In genomic region chr14:54897445-54897844, GRCm38 (mm10) we compare ENCODE assay signal across 19 mouse cellular contexts. TPM values are rescaled to one million over a fixed set of nuclear protein-coding genes. Genes with fewer than 3 reads are reported as not detected.
DNase-seq lines count a peak whose midpoint lies in the region; ATAC-seq lines count a peak whose summit lies in the region.
"Had no signal": no experiment of that assay in that cellular context is flagged by ENCODE, and none has a peak within 500 bp of the region (broad histone marks: within the 10 kb centered on the region; RNA-seq: fewer than 3 reads in every experiment).

No protein-coding gene starts in this region.

- no peak for DNase-seq in heart, adult 8-10 months (ENCODE audit: low spot score)
- DNase-seq in kidney, postnatal 4 days = peak; percentile 46 to 69
- no peak for DNase-seq in kidney, postnatal 25 days
- no peak for DNase-seq in embryonic facial prominence, embryonic 10.5 days (ENCODE audit: low spot score)
- DNase-seq in thymus, adult 18-20 months = no peak
- DNase-seq: cerebellum, postnatal 10 days; gastrocnemius, postnatal 25 days; liver; lung, adult 18-20 months; lung, postnatal 36 days; retina, postnatal 1 day; thymus, postnatal 4 days had no signal

- no peak overlapping the region for H3K4me2 ChIP-seq in heart, embryonic 15.5 days
- no peak overlapping the region for H3K4me2 ChIP-seq in limb, embryonic 15.5 days
- H3K4me2 ChIP-seq: midbrain, embryonic 13.5 days had no signal

- no peak overlapping the region for H3K4me3 ChIP-seq in heart, embryonic 15.5 days
- peak overlapping the region; percentile 9; the same call in 1 of the 2 replicates for H3K4me3 ChIP-seq in embryonic facial prominence, embryonic 10.5 days
- no peak overlapping the region for H3K4me3 ChIP-seq in limb, embryonic 15.5 days
- H3K4me3 ChIP-seq: midbrain, embryonic 13.5 days had no signal

- H3K27me3 ChIP-seq in heart, embryonic 15.5 days = no peaks in the 10 kb centered on the region
- no peaks in the 10 kb centered on the region for H3K27me3 ChIP-seq in embryonic facial prominence, embryonic 10.5 days (replicated peaks; ENCODE audit: low read depth, poor library complexity, severe bottlenecking)
- H3K27me3 ChIP-seq in limb, embryonic 15.5 days = no peaks in the 10 kb centered on the region
- H3K27me3 ChIP-seq: midbrain, embryonic 13.5 days had no signal

- H3K27ac ChIP-seq in heart, embryonic 15.5 days = peak overlapping the region; percentile 53
- no peak overlapping the region for H3K27ac ChIP-seq in embryonic facial prominence, embryonic 10.5 days (replicated peaks)
- H3K27ac ChIP-seq in limb, embryonic 15.5 days = peak overlapping the region; percentile 43
- H3K27ac ChIP-seq: midbrain, embryonic 13.5 days had no signal

- H3K4me1 ChIP-seq in heart, embryonic 15.5 days (replicated peaks) = peaks cover 38% of the 10 kb centered on the region
- peaks cover 26% of the 10 kb centered on the region for H3K4me1 ChIP-seq in embryonic facial prominence, embryonic 10.5 days
- H3K4me1 ChIP-seq in limb, embryonic 15.5 days = peaks cover 25% of the 10 kb centered on the region

- no peak for ATAC-seq in heart, embryonic 15.5 days (replicated peaks; ENCODE audit: insufficient number of reproducible peaks, insufficient read depth, low FRiP score, low read depth)
- ATAC-seq in limb, embryonic 15.5 days (ENCODE audit: insufficient number of reproducible peaks, low FRiP score, low TSS enrichment, low read depth) = no peak
- no peak for ATAC-seq in megakaryocyte-erythroid progenitor cell, adult 5-6 weeks (replicated peaks; ENCODE audit: low FRiP score, low TSS enrichment, poor library complexity, severe bottlenecking)
- ATAC-seq: CD4-positive, CD25-positive, alpha-beta regulatory T cell, adult 4 months; inflammation-experienced regulatory T-cells, adult 6 months; midbrain, embryonic 13.5 days had no signal

- WGBS in heart, embryonic 15.5 days = 35% methylated on average over 2 of the region's 2 CpGs
- WGBS in embryonic facial prominence, embryonic 10.5 days = 51% methylated on average over 2 of the region's 2 CpGs
- WGBS in limb, embryonic 15.5 days = 61% methylated on average over 2 of the region's 2 CpGs

- no peaks in the 10 kb centered on the region for H3K9me3 ChIP-seq in heart, embryonic 15.5 days (replicated peaks)
- H3K9me3 ChIP-seq in embryonic facial prominence, embryonic 10.5 days = no peaks in the 10 kb centered on the region
- H3K9me3 ChIP-seq in limb, embryonic 15.5 days = no peaks in the 10 kb centered on the region
- H3K9me3 ChIP-seq: midbrain, embryonic 13.5 days had no signal

- peaks cover 35% of the 10 kb centered on the region for H3K36me3 ChIP-seq in heart, embryonic 15.5 days
- H3K36me3 ChIP-seq in embryonic facial prominence, embryonic 10.5 days (replicated peaks) = peaks cover 45% of the 10 kb centered on the region
- H3K36me3 ChIP-seq in limb, embryonic 15.5 days = peaks cover 31% of the 10 kb centered on the region

- H3K9ac ChIP-seq in heart, embryonic 15.5 days = peak overlapping the region; percentile 33; the same call in 1 of the 2 replicates
- H3K9ac ChIP-seq in limb, embryonic 15.5 days = no peak overlapping the region
- H3K9ac ChIP-seq: midbrain, embryonic 13.5 days had no signal

RNA-seq across cellular contexts. Expression of gene Pabpn1, which starts 5.1 kb away (rescaled TPM):
- 56.5 and 73.4 TPM in 2 replicates for polyA plus RNA-seq in heart, embryonic 15.5 days (2015; fragmentation: Nextera tagmentation; extraction: Ambion mirVana)
- total RNA-seq in heart, adult 8-10 months (2022) = 10 to 100 TPM; 37.3 to 54.4 (median 50.2) TPM
- 173 TPM in 2 replicates for polyA plus RNA-seq in embryonic facial prominence, embryonic 10.5 days (2016; fragmentation: Nextera tagmentation; extraction: Ambion mirVana)
- polyA plus RNA-seq in limb, embryonic 15.5 days (2015; fragmentation: Nextera tagmentation; extraction: Ambion mirVana) = 83.4 and 94.3 TPM in 2 replicates
- total RNA-seq in megakaryocyte-erythroid progenitor cell, adult 5-6 weeks (2014; fragmentation: Nextera tagmentation) = 240 and 264 TPM in 2 replicates
- 332 and 476 TPM in 2 replicates for total RNA-seq in megakaryocyte-erythroid progenitor cell, adult 5-6 weeks (2017)

RNA-seq across cellular contexts. Expression of gene Gm20521, which starts 14.2 kb away (rescaled TPM):
- not detected in 2 replicates for polyA plus RNA-seq in heart, embryonic 15.5 days (2015; fragmentation: Nextera tagmentation; extraction: Ambion mirVana)
- 10 to 100 TPM in 1 of 4 experiments, 1 to 10 TPM in 3; 3.4 to 11.8 (median 7.9) TPM for total RNA-seq in heart, adult 8-10 months (2022)
- 0.14 and 0.25 TPM in 2 replicates for polyA plus RNA-seq in embryonic facial prominence, embryonic 10.5 days (2016; fragmentation: Nextera tagmentation; extraction: Ambion mirVana)
- 0.33 TPM in 1 of 2 replicates, not detected in the other for polyA plus RNA-seq in limb, embryonic 15.5 days (2015; fragmentation: Nextera tagmentation; extraction: Ambion mirVana)
- total RNA-seq in megakaryocyte-erythroid progenitor cell, adult 5-6 weeks (2014; fragmentation: Nextera tagmentation) = 1.4 TPM in 1 of 2 replicates, not detected in the other
- not detected in 2 replicates for total RNA-seq in megakaryocyte-erythroid progenitor cell, adult 5-6 weeks (2017)
- total RNA-seq: hematopoietic stem cell, adult 5-6 weeks had no signal
- polyA plus RNA-seq: CD4-positive, CD25-positive, alpha-beta regulatory T cell, adult 4 months; midbrain, embryonic 13.5 days had no signal

RNA-seq across cellular contexts. Expression of gene Bcl2l2, which starts 14.3 kb away (rescaled TPM):
- 3.3 and 3.4 TPM in 2 replicates for polyA plus RNA-seq in heart, embryonic 15.5 days (2015; fragmentation: Nextera tagmentation; extraction: Ambion mirVana)
- 10 to 100 TPM; 44.7 to 52.4 (median 45.5) TPM for total RNA-seq in heart, adult 8-10 months (2022)
- polyA plus RNA-seq in embryonic facial prominence, embryonic 10.5 days (2016; fragmentation: Nextera tagmentation; extraction: Ambion mirVana) = 2.3 and 2.5 TPM in 2 replicates
- 3.8 and 4.6 TPM in 2 replicates for polyA plus RNA-seq in limb, embryonic 15.5 days (2015; fragmentation: Nextera tagmentation; extraction: Ambion mirVana)
- total RNA-seq in megakaryocyte-erythroid progenitor cell, adult 5-6 weeks (2014; fragmentation: Nextera tagmentation) = 7.3 and 9.4 TPM in 2 replicates
- 3.3 and 7.5 TPM in 2 replicates for total RNA-seq in megakaryocyte-erythroid progenitor cell, adult 5-6 weeks (2017)

RNA-seq across cellular contexts. Expression of gene Slc22a17, which starts 15.5 kb away (rescaled TPM):
- 30.2 and 40.9 TPM in 2 replicates for polyA plus RNA-seq in heart, embryonic 15.5 days (2015; fragmentation: Nextera tagmentation; extraction: Ambion mirVana)
- 1 to 10 TPM; 1.7 to 3.6 (median 2.6) TPM for total RNA-seq in heart, adult 8-10 months (2022)
- polyA plus RNA-seq in embryonic facial prominence, embryonic 10.5 days (2016; fragmentation: Nextera tagmentation; extraction: Ambion mirVana) = 41.4 and 45.7 TPM in 2 replicates
- 56.3 and 70.6 TPM in 2 replicates for polyA plus RNA-seq in limb, embryonic 15.5 days (2015; fragmentation: Nextera tagmentation; extraction: Ambion mirVana)
- total RNA-seq in megakaryocyte-erythroid progenitor cell, adult 5-6 weeks (2014; fragmentation: Nextera tagmentation) = 2.2 TPM in 1 of 2 replicates, not detected in the other
- total RNA-seq in megakaryocyte-erythroid progenitor cell, adult 5-6 weeks (2017) = 4.9 TPM in 1 of 2 replicates, not detected in the other

RNA-seq across cellular contexts. Expression of gene Ppp1r3e, which starts 20.1 kb away (rescaled TPM):
- 1.2 and 1.5 TPM in 2 replicates for polyA plus RNA-seq in heart, embryonic 15.5 days (2015; fragmentation: Nextera tagmentation; extraction: Ambion mirVana)
- total RNA-seq in heart, adult 8-10 months (2022) = 1 to 10 TPM; 2.9 to 4.2 (median 3.3) TPM
- 0.56 and 0.60 TPM in 2 replicates for polyA plus RNA-seq in embryonic facial prominence, embryonic 10.5 days (2016; fragmentation: Nextera tagmentation; extraction: Ambion mirVana)
- 0.94 and 1.0 TPM in 2 replicates for polyA plus RNA-seq in limb, embryonic 15.5 days (2015; fragmentation: Nextera tagmentation; extraction: Ambion mirVana)
- total RNA-seq in megakaryocyte-erythroid progenitor cell, adult 5-6 weeks (2014; fragmentation: Nextera tagmentation) = 15.9 and 16.7 TPM in 2 replicates
- total RNA-seq in megakaryocyte-erythroid progenitor cell, adult 5-6 weeks (2017) = 1.6 and 2.5 TPM in 2 replicates

Comparison
In these comparisons a context has a peak if more than half of its experiments do, and no peak if none do; other contexts are left out.
1. DNase-seq: peak in kidney, postnatal 4 days (2 of 2); none in heart, adult 8-10 months (single experiment), kidney, postnatal 25 days (0 of 2), embryonic facial prominence, embryonic 10.5 days (single experiment) and thymus, adult 18-20 months (0 of 2).